Comparison of ENCODE assay signal across 27 mouse cellular contexts in genomic region chr2:157036400-157036799, GRCm38 (mm10). TPM values are rescaled to one million over a fixed set of nuclear protein-coding genes. Genes with fewer than 3 reads are reported as not detected.
DNase-seq lines count a peak whose midpoint lies in the region; ATAC-seq lines count a peak whose summit lies in the region.
"Had no signal": no experiment of that assay in that cellular context is flagged by ENCODE, and none has a peak within 500 bp of the region (broad histone marks: within the 10 kb centered on the region; RNA-seq: fewer than 3 reads in every experiment).

No protein-coding gene starts in this region.

- peak; percentile 33 to 37 for DNase-seq in cerebellum, postnatal 25 days
- no peak for DNase-seq in cerebellum, postnatal 10 days
- peak; percentile 23 for DNase-seq in kidney, adult 9 months
- DNase-seq in kidney, adult 8-10 months, result no peak
- peak; percentile 53 for DNase-seq in Muller cell, postnatal 12 days (ENCODE audit: inconsistent ontology term)
- no peak for DNase-seq in liver, embryonic 11.5 days (ENCODE audit: low spot score)
- no peak for DNase-seq in retina, postnatal 1 day
- DNase-seq: cerebellum, adult 11 months; gastrocnemius, postnatal 36 days; kidney, postnatal 10 days; liver, embryonic 13.5 days; right cerebral cortex, postnatal 4 days; thymus, postnatal 36 days had no signal

- WGBS in liver, embryonic 11.5 days, result 89% methylated on average over 8 of the region's 8 CpGs

- H3K27me3 ChIP-seq in liver, embryonic 11.5 days (replicated peaks; ENCODE audit: control insufficient read depth, insufficient read depth, low read length), result no peaks in the 10 kb centered on the region
- H3K27me3 ChIP-seq: hindbrain, embryonic 13.5 days; intestine, embryonic 15.5 days; liver, embryonic 13.5 days; midbrain, embryonic 12.5 days had no signal

- H3K9me3 ChIP-seq in liver, embryonic 11.5 days (ENCODE audit: control insufficient read depth, low read length), result no peaks in the 10 kb centered on the region
- H3K9me3 ChIP-seq: forebrain, embryonic 10.5 days; G1E; hindbrain, embryonic 13.5 days; intestine, embryonic 15.5 days; limb, embryonic 10.5 days; liver, embryonic 13.5 days; midbrain, embryonic 12.5 days had no signal

- no peak overlapping the region for H3K9ac ChIP-seq in liver, embryonic 11.5 days (ENCODE audit: low read depth, low read length)
- H3K9ac ChIP-seq: intestine, embryonic 15.5 days; liver, embryonic 13.5 days; midbrain, embryonic 12.5 days had no signal

- H3K4me2 ChIP-seq in liver, embryonic 11.5 days, result no peak overlapping the region
- H3K4me2 ChIP-seq: hindbrain, embryonic 13.5 days; intestine, embryonic 15.5 days; liver, embryonic 13.5 days; midbrain, embryonic 12.5 days had no signal

- H3K4me1 ChIP-seq in brown adipose tissue, adult 24 weeks (ENCODE audit: control insufficient read depth, insufficient read depth, insufficient read length, low read length), result peaks cover 5% of the 10 kb centered on the region
- no peaks in the 10 kb centered on the region for H3K4me1 ChIP-seq in liver, embryonic 11.5 days (replicated peaks; ENCODE audit: control insufficient read depth, insufficient read depth, low read length)
- H3K4me1 ChIP-seq: intestine, embryonic 15.5 days; limb, embryonic 10.5 days; liver, embryonic 13.5 days; midbrain, embryonic 12.5 days had no signal

- H3K4me3 ChIP-seq in brown adipose tissue, adult 24 weeks (ENCODE audit: insufficient read depth, low read depth, low read length), result no peak overlapping the region
- no peak overlapping the region for H3K4me3 ChIP-seq in liver, embryonic 11.5 days (ENCODE audit: low read depth, low read length)
- H3K4me3 ChIP-seq: forebrain, embryonic 10.5 days; hindbrain, embryonic 13.5 days; intestine, embryonic 15.5 days; layer of hippocampus, adult 2 months; limb, embryonic 10.5 days; liver, embryonic 13.5 days; midbrain, embryonic 12.5 days had no signal

- ATAC-seq in liver, embryonic 11.5 days (replicated peaks; ENCODE audit: low FRiP score), result no peak
- ATAC-seq: CD4-positive, CD25-positive, alpha-beta regulatory T cell, adult 4 months; intestine, embryonic 15.5 days had no signal

- H3K27ac ChIP-seq in brown adipose tissue, adult 24 weeks (replicated peaks; ENCODE audit: low read depth, low read length), result peak overlapping the region; percentile 42
- H3K27ac ChIP-seq in liver, embryonic 11.5 days (ENCODE audit: low read depth, low read length), result no peak overlapping the region
- H3K27ac ChIP-seq: intestine, embryonic 15.5 days; layer of hippocampus, adult 2 months; liver, embryonic 13.5 days had no signal

- peaks cover 19% of the 10 kb centered on the region for H3K36me3 ChIP-seq in liver, embryonic 11.5 days (ENCODE audit: control insufficient read depth, insufficient read depth, low read length)
- H3K36me3 ChIP-seq: G1E had no signal

RNA-seq across cellular contexts. Expression of gene Dsn1, which starts 29.4 kb away (rescaled TPM):
- polyA plus RNA-seq in brown adipose tissue, adult 24 weeks (2012; ENCODE audit: insufficient read depth, insufficient read length, missing spikeins), result 1.3 TPM in 1 of 2 replicates, not detected in the other
- polyA plus RNA-seq in liver, embryonic 11.5 days (2014; fragmentation: Nextera tagmentation; extraction: Ambion mirVana), result 45.0 and 45.7 TPM in 2 replicates

RNA-seq across cellular contexts. Expression of gene Soga1, which starts 42.7 kb away (rescaled TPM):
- 6.0 and 6.9 TPM in 2 replicates for polyA plus RNA-seq in brown adipose tissue, adult 24 weeks (2012; ENCODE audit: insufficient read depth, insufficient read length, missing spikeins)
- polyA plus RNA-seq in liver, embryonic 11.5 days (2014; fragmentation: Nextera tagmentation; extraction: Ambion mirVana), result 4.0 and 5.3 TPM in 2 replicates

RNA-seq across cellular contexts. Expression of gene Ndrg3, which starts 44.5 kb away (rescaled TPM):
- 97.6 and 181 TPM in 2 replicates for polyA plus RNA-seq in brown adipose tissue, adult 24 weeks (2012; ENCODE audit: insufficient read depth, insufficient read length, missing spikeins)
- 58.9 and 68.3 TPM in 2 replicates for polyA plus RNA-seq in liver, embryonic 11.5 days (2014; fragmentation: Nextera tagmentation; extraction: Ambion mirVana)

RNA-seq across cellular contexts. Expression of gene Tldc2, which starts 50.5 kb away (rescaled TPM):
- not detected in 2 replicates for polyA plus RNA-seq in brown adipose tissue, adult 24 weeks (2012; ENCODE audit: insufficient read depth, insufficient read length, missing spikeins)
- not detected in 2 replicates for polyA plus RNA-seq in liver, embryonic 11.5 days (2014; fragmentation: Nextera tagmentation; extraction: Ambion mirVana)
- polyA plus RNA-seq: CD4-positive, CD25-positive, alpha-beta regulatory T cell, adult 4 months; embryonic facial prominence, embryonic 14.5 days; forebrain, embryonic 10.5 days; G1E; heart, embryonic 16.5 days; hindbrain, embryonic 13.5 days; intestine, embryonic 15.5 days; limb, embryonic 10.5 days; liver, embryonic 13.5 days; lung, embryonic 16.5 days; midbrain, embryonic 12.5 days; neural tube, embryonic 14.5 days; testis, adult 2 months had no signal

Comparison
In these comparisons a context has a peak if more than half of its experiments do, and no peak if none do; other contexts are left out.
1. DNase-seq: peak in cerebellum, postnatal 25 days (2 of 2), kidney, adult 9 months (single experiment) and Muller cell, postnatal 12 days (single experiment); none in cerebellum, postnatal 10 days (0 of 2), kidney, adult 8-10 months (0 of 2), liver, embryonic 11.5 days (single experiment) and retina, postnatal 1 day (single experiment).
2. RNA of gene Dsn1, which starts 29.4 kb away (polyA plus RNA-seq): 45.0 to 45.7 TPM in liver, embryonic 11.5 days; 1.3 TPM in brown adipose tissue, adult 24 weeks; every median in the first group is over 10 times any median in the second.